Mouse (Mus musculus): ENCODE measurements around the gene Cdc42. TPM values are rescaled to one million over a fixed set of nuclear protein-coding genes. Genes with fewer than 3 reads are reported as not detected.

The Cdc42 gene
- 22.7 and 28.1 TPM in 2 replicates for polyA plus RNA-seq (2012)

DNA sequence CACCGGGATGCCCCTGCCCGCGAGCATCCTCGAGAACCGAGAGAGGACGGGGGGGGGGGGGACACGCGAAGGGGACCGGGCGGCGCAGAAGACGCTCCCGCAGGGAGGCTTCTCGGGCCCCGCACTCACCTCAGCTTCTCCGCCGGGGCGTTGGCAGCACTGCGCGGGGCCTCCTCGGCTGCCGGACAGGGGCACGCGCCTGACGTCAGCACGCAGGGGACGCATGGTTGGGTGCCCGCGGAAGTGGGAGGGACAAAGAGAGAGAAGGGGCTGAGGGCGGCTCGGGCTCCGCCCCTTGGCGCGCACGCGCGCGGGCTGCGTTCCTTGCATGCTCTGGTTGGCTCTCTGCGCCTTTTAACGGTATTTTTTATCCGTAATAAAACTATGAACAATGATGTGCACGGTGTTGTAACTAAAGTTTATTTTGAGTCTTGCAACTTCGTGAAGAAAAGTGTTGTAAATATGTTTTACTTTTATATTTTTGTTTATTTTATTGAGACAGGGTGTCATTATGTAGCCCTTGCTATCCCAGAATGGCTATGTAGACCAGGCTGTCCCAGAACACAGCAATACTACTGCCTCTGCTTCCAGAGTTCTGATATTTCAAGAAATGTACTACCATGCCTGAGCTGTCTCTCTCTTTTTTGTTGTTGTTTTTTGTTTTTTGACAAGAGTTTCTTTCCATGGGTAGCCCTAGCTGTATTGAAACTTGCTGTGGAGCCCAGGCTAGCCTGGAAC lies at the start of gene Cdc42:
Gene Cdc42 (minus strand): TSS at position 204 of the 738 bp plus-strand sequence.

DNA sequence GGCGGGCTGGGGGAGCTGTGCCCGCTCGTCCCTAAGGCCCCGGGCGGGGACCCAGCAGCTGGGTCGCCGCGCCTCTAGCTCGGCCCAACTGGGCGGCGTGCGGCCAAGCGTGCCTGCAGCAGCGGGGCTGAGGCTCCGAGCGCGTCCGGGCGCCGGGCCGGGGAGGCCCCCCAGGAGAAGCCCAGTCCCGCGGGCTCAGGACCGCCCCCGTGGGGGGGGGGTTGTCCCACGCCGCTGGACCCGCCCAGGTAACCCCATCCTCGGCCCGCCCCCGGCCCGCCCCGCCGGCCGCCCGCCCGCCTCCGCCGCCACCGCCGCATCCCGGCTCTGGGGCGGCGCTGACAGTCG lies 80.4 kb downstream of the Cdc42 start, which contains the start of gene Wnt4:
Gene Wnt4 (plus strand): TSS at position 324 of the 348 bp plus-strand sequence.

Other genes with a start within 250 kb of the Cdc42 start
- not detected in 2 replicates for gene Wnt4, start 80.2 kb downstream of the Cdc42 start, polyA plus RNA-seq (2012)
- gene Cela3a, start 52.1 kb upstream of the Cdc42 start, polyA plus RNA-seq (2012), result not detected in 2 replicates
- gene Cela3b, start 72.8 kb upstream of the Cdc42 start, polyA plus RNA-seq (2012), result not detected in 2 replicates
- not detected in 2 replicates for gene 1700013G24Rik, start 95.6 kb upstream of the Cdc42 start, polyA plus RNA-seq (2012)
- 0.17 and 0.20 TPM in 2 replicates for gene Hspg2, start 111.0 kb upstream of the Cdc42 start, polyA plus RNA-seq (2012)
- gene Ldlrad2, start 216.8 kb upstream of the Cdc42 start, polyA plus RNA-seq (2012), result not detected in 2 replicates
- 59.0 and 78.5 TPM in 2 replicates for gene Usp48, start 236.0 kb upstream of the Cdc42 start, polyA plus RNA-seq (2012)